Mouse (Mus musculus) heart, postnatal 14 days (tissue): ENCODE results near the gene Pan2. TPM values are rescaled to one million over a fixed set of nuclear protein-coding genes. Genes with fewer than 3 reads are reported as not detected.

Experiments
- DNase-seq, 2 experiments: peaks; one replicate each; pipeline ENCODE4 v3.0.0; 2021 to 2022
- intact Hi-C: fragments of 180-260 bp; cut with DNase I; formaldehyde crosslinking; loops from one replicate; pipeline ENCODE4 v1.15.1; 2025
- total RNA-seq, 2 experiments: library from RNA; stranded (reverse); gene quantifications; 2 replicates each; pipeline ENCODE4 v1.2.3; 2021

Gene Pan2
- total RNA-seq, 2 experiments from 2014 or later = 13.2 to 13.7 TPM

GRCm38 (mm10) chr10:128370021-128370420 is 66.9 kb downstream of the Pan2 start:
- intact Hi-C loops = no loop called here
- DNase-seq = no peak

- no peak for DNase-seq
- intact Hi-C loops = no loop called here
Observed at GRCm38 (mm10) chr10:128370601-128371000, 67.5 kb downstream of the Pan2 start.

Other genes with a start within 250 kb of the Pan2 start
- 10 to 100 TPM; 71.7 to 80.0 TPM for gene Ptges3, start 244.4 kb upstream of the Pan2 start, total RNA-seq
- gene Atp5b, start 220.1 kb upstream of the Pan2 start, total RNA-seq = 1,000 to 10,000 TPM; 8,344 to 8,412 TPM
- 10 to 100 TPM; 27.2 to 27.4 TPM for gene Baz2a, start 211.8 kb upstream of the Pan2 start, total RNA-seq
- gene Rbms2, start 123.0 kb upstream of the Pan2 start, total RNA-seq = 10 to 100 TPM; 79.3 to 82.2 TPM
- under 1 TPM; 0.60 to 0.90 TPM for gene Gls2, start 108.9 kb upstream of the Pan2 start, total RNA-seq
- gene Spryd4, start 91.5 kb upstream of the Pan2 start, total RNA-seq = 10 to 100 TPM; 40.5 to 43.3 TPM
- not detected for gene Mip, start 77.5 kb upstream of the Pan2 start, total RNA-seq
- 10 to 100 TPM in 1 of 2 experiments, 1 to 10 TPM in 1; 6.6 to 11.1 TPM for gene Timeless, start 71.3 kb upstream of the Pan2 start, total RNA-seq
- under 1 TPM in 1 of 2 experiments, not detected in 1; 0.19 TPM for gene Apon, start 49.2 kb upstream of the Pan2 start, total RNA-seq
- gene Apof, start 34.7 kb upstream of the Pan2 start, total RNA-seq = not detected
- 10 to 100 TPM; 10.5 to 11.2 TPM for gene Stat2, start 32.8 kb upstream of the Pan2 start, total RNA-seq
- under 1 TPM; 0.22 to 0.26 TPM for gene Il23a, start 4.6 kb upstream of the Pan2 start, total RNA-seq
- gene Cnpy2, start 19.1 kb downstream of the Pan2 start, total RNA-seq = 10 to 100 TPM; 58.1 to 66.7 TPM
- gene Cs, start 34.4 kb downstream of the Pan2 start, total RNA-seq = 1,000 to 10,000 TPM; 1,195 to 1,221 TPM
- gene Coq10a, start 65.7 kb downstream of the Pan2 start, total RNA-seq = 100 to 1,000 TPM; 208 to 209 TPM
- gene Ankrd52, start 73.8 kb downstream of the Pan2 start, total RNA-seq = 10 to 100 TPM; 46.5 to 47.5 TPM
- gene Slc39a5, start 97.9 kb downstream of the Pan2 start, total RNA-seq = not detected
- gene Nabp2, start 108.2 kb downstream of the Pan2 start, total RNA-seq = 10 to 100 TPM; 43.6 to 45.6 TPM
- gene Rnf41, start 108.3 kb downstream of the Pan2 start, total RNA-seq = 10 to 100 TPM; 19.7 to 19.8 TPM
- gene Smarcc2, start 155.9 kb downstream of the Pan2 start, total RNA-seq = 10 to 100 TPM; 76.6 to 80.5 TPM
- gene Myl6, start 190.8 kb downstream of the Pan2 start, total RNA-seq = 100 to 1,000 TPM; 357 to 392 TPM
- gene Myl6b, start 195.3 kb downstream of the Pan2 start, total RNA-seq = 1 to 10 TPM; 3.3 to 4.3 TPM
- gene Esyt1, start 222.5 kb downstream of the Pan2 start, total RNA-seq = 10 to 100 TPM; 22.3 to 23.6 TPM
- 1 to 10 TPM; 7.0 to 8.4 TPM for gene Zc3h10, start 244.4 kb downstream of the Pan2 start, total RNA-seq
- gene Rpl41, start 246.0 kb downstream of the Pan2 start, total RNA-seq = 1,000 to 10,000 TPM; 1,645 to 1,937 TPM